Mouse (Mus musculus) limb, embryonic 12.5 days (tissue): ENCODE results near the gene Unc45a. TPM values are rescaled to one million over a fixed set of nuclear protein-coding genes. Genes with fewer than 3 reads are reported as not detected.
A peak's percentile ranks its signal among the peaks of the same experiment; 100 is the strongest.
"Not testable (repeated sequence)": the region's sequence is repeated elsewhere in the genome, so short reads cannot be mapped to it uniquely, and the experiment has no call there.

ENCODE experiments used
- ATAC-seq: fragments of 200-750 bp; cut with Nextera tagmentation; 2 replicates; pipeline ENCODE4 v1.8.0; 2017; ENCODE audit warnings: low read depth, moderate TSS enrichment; ENCODE audit not compliant: insufficient number of reproducible peaks, insufficient read depth, low FRiP score, low TSS enrichment
- H3K27ac ChIP-seq: fragments of 300-500 bp; sonication (generic); 2 replicates; pipeline ENCODE4 v1.5.1; 2016; ENCODE audit warnings: mild to moderate bottlenecking, moderate library complexity
- H3K27me3 ChIP-seq: fragments of 300-500 bp; sonication (generic); 2 replicates; pipeline ENCODE4 v1.6.1; 2016; ENCODE audit warnings: mild to moderate bottlenecking, moderate library complexity
- H3K36me3 ChIP-seq: fragments of 300-500 bp; sonication (generic); 2 replicates; pipeline ENCODE4 v1.6.1; 2016; ENCODE audit warnings: mild to moderate bottlenecking, moderate library complexity
- H3K4me1 ChIP-seq: fragments of 300-500 bp; sonication (generic); replicated peaks from 2 replicates; pipeline ENCODE4 v1.6.1; 2016
- H3K4me2 ChIP-seq: fragments of 300-500 bp; sonication (generic); 2 replicates; pipeline ENCODE4 v1.6.1; 2016; ENCODE audit warnings: mild to moderate bottlenecking, moderate library complexity
- H3K4me3 ChIP-seq: fragments of 300-500 bp; sonication (generic); replicated peaks from 2 replicates; pipeline ENCODE4 v1.5.1; 2016; ENCODE audit warnings: mild to moderate bottlenecking
- H3K9ac ChIP-seq: fragments of 300-500 bp; sonication (generic); replicated peaks from 2 replicates; pipeline ENCODE4 v1.6.1; 2016; ENCODE audit warnings: mild to moderate bottlenecking, moderate library complexity
- H3K9me3 ChIP-seq: fragments of 300-500 bp; sonication (generic); 2 replicates; pipeline ENCODE4 v1.6.1; 2016; ENCODE audit warnings: mild to moderate bottlenecking, moderate library complexity
- WGBS: fragments of 180-500 bp; shearing (Covaris S2); methylation state at CpG from one replicate; pipeline ENCODE4 v1.1.7; 2016; 5-methylcytosine and 5-hydroxymethylcytosine counted together
- polyA plus RNA-seq: library from polyadenylated mRNA; unstranded; fragments of >200 nt; fragmentation: Nextera tagmentation; extraction: Ambion mirVana; gene quantifications from 2 replicates; pipeline ENCODE4 v1.2.1, GENCODE M21; 2016

Unc45a gene
- polyA plus RNA-seq, 1 experiment from 2014 or later: 61.8 TPM

DNA sequence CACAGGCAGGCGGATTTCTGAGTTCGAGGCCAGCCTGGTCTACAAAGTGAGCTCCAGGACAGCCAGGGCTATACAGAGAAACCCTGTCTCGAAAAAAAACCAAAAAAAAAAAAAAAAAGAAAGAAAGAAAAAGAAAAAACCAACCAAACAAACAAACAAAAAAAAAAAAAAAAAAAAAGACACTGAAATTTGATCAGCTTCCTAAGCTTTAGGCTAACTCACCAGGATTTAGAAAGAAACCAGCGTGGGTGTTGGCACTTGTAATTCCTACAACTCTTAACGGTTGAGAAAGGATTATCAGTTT lies 16.0 kb downstream of the Unc45a start:
- not testable (repeated sequence) for H3K27me3 ChIP-seq, ATAC-seq, H3K9me3 ChIP-seq, H3K4me3 ChIP-seq, H3K4me2 ChIP-seq, H3K9ac ChIP-seq
- Histone ChIP-seq H3K27ac (peak overlapping the region; percentile 45; the same call in 1 of the 2 replicates), H3K4me1 (peaks cover 13% of the 10 kb centered on the region), H3K36me3 (peaks cover 62% of the 10 kb centered on the region)
- WGBS: 50% methylated on average over 5 of the region's 5 CpGs

DNA sequence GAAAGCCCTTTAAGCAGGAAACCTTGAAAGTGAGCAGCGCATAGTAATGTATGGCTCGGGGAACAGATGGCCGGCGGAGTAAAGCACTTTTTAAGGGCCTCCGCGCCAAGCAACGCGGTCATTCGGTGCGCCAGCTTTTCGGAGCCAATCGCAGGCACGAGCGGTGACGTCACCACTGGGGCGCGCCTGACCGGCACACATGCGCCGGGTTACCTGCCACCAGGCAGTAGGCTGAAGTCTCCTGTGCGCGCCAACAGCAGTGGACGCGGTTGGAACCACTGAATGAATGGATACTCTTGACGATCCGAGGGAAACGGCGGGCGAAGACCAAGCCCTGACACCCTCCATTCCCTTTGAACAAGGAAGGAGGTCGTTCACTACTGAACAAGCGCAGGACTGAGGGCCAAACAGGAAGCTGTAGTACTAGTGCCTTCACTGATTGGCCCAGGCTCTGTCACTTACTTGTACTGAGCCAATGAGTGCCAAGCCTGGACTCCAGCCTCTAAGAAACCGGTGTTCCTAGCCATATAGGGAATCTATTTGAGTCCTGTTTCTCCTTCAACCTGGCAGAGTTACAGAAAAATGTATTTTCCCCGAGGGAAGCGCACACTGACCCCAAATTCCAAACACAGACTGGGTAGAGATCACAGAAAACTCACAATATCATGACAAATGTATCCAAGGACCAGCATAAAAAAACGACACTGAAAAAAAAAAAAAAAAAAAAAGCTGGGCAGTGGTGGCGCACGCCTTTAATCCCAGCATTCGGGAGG lies 16.6 kb downstream of the Unc45a start, which contains the start of gene Rccd1:
Gene Rccd1, minus strand, starts transcription at position 412 of the 773 bp plus-strand sequence.
- no peaks in the 10 kb centered on the region for H3K9me3 ChIP-seq
- peak within 1 kb of the TSS; percentile 72 for H3K4me2 ChIP-seq
- H3K9ac ChIP-seq: peak within 1 kb of the TSS; percentile 58
- H3K4me3 ChIP-seq: peak within 1 kb of the TSS; percentile 61
- peaks cover 61% of the 10 kb centered on the region for H3K36me3 ChIP-seq
- H3K4me1 ChIP-seq: peaks cover 13% of the 10 kb centered on the region
- ATAC-seq: peak; percentile 98
- H3K27me3 ChIP-seq: no peaks in the 10 kb centered on the region
- 3% methylated on average over 38 of the region's 38 CpGs for WGBS
- H3K27ac ChIP-seq: peak within 1 kb of the TSS; percentile 82

DNA sequence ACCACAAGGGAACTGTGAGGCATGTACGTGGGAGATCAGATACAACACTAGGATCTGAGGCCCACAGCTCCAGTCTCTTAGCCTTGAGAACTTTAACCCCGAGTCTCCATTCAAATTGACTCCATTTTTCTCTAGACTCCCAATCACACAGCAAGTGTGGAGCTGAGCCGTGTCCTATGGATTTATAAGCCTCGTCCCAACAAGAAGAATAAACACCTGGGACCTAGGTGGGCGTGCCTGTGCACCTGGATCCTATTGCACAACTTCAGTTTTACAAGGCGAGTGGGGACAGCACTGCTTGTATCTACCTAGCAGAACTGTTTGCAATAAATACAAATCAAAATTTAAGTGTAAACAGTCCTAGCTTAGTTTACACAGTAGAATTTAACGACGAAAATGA lies 17.5 kb downstream of the Unc45a start:
- H3K9ac ChIP-seq: peak overlapping the region; percentile 58
- 18% methylated on average over 8 of the region's 8 CpGs for WGBS
- H3K36me3 ChIP-seq: peaks cover 61% of the 10 kb centered on the region
- ATAC-seq: no peak
- peak overlapping the region; percentile 72 for H3K4me2 ChIP-seq
- peak overlapping the region; percentile 61 for H3K4me3 ChIP-seq
- H3K4me1 ChIP-seq: peaks cover 13% of the 10 kb centered on the region
- H3K27ac ChIP-seq: peak overlapping the region; percentile 82; the same call in 1 of the 2 replicates
- no peaks in the 10 kb centered on the region for H3K27me3 ChIP-seq
- no peaks in the 10 kb centered on the region for H3K9me3 ChIP-seq

DNA sequence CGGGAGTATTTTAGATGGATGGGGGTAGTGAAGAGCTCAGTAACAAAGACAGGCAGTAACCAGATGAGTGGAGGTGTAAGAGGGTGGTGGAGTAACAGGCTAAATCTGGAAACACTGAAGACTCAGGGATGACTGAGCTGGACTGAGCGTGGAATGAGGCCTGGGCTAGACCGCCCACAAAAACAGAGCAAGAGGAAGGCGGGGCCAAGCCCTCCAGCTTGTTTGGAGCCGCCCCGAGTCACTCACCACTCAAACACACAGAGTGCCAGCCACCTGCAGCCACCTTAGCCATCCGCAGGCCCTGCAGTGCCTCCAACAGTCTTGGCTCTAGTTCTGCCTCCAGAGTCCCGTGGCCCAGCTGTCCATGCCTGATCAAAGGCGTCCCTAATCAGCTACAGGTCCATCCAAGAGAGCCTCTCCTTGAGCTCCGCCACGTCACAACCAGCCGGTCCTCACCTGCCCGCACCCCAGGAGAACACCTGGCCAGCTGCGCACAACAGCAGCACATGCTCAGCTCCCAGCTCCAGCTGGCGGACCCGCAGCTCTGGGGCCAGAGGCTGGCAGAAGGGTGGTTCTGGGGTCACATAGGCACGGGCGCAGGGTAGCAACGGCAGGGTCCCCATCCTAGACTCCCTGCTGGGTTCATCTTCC lies 20.8 kb downstream of the Unc45a start:
- H3K27me3 ChIP-seq: no peaks in the 10 kb centered on the region
- H3K27ac ChIP-seq: no peak overlapping the region
- peaks cover 56% of the 10 kb centered on the region for H3K36me3 ChIP-seq
- no peak overlapping the region for H3K4me3 ChIP-seq
- H3K4me2 ChIP-seq: no peak overlapping the region
- 80% methylated on average over 19 of the region's 19 CpGs for WGBS
- H3K9me3 ChIP-seq: no peaks in the 10 kb centered on the region
- H3K4me1 ChIP-seq: peaks cover 10% of the 10 kb centered on the region
- ATAC-seq: no peak
- no peak overlapping the region for H3K9ac ChIP-seq

- no peak for ATAC-seq
- H3K36me3 ChIP-seq: peaks cover 69% of the 10 kb centered on the region
- 0 out of 2 replicates have a peak overlapping the region, but pooled peaks have one; percentile 20 for H3K27ac ChIP-seq
Observed at GRCm38 (mm10) chr7:80318670-80319069, 22.1 kb downstream of the Unc45a start.

DNA sequence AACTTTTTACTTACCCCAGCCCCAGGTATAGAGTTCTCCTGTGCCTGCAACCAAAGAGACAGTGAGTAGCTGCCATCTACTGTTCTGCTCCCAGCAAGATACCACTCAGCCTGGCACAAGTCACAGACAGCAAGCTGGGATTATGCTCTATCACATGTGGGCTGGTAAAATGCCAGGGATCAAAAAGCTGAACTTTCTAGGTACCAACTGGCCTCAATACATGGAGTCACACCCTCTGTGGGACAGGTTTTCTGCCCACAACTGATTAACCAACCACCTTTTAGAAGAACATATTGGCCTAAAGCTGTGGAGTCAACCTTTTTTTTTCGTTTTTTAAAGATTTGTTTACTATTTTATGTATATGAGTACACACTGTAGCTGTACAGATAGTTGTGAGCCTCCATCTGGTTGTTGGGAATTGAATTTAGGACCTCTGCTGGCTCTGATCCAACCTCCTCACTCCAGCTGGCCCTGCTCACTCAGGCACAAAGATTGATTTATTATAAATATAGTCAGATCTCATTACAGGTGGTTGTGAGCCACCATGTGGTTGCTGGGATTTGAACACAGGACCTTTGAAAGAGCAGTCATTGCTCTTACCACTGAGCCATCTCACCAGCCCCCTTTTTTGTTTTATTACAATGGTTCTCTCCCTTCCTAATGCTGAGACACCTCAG lies 23.2 kb downstream of the Unc45a start:
- H3K36me3 ChIP-seq: peaks cover 79% of the 10 kb centered on the region
- ATAC-seq: no peak
- H3K9me3 ChIP-seq: no peaks in the 10 kb centered on the region
- no peaks in the 10 kb centered on the region for H3K4me1 ChIP-seq
- H3K9ac ChIP-seq: no peak overlapping the region
- no peak overlapping the region for H3K27ac ChIP-seq
- no peak overlapping the region for H3K4me3 ChIP-seq
- H3K27me3 ChIP-seq: no peaks in the 10 kb centered on the region
- WGBS: 76% methylated on average over 1 of the region's 1 CpGs
- no peak overlapping the region for H3K4me2 ChIP-seq

More at GRCm38 (mm10) chr7:80318670-80319069, 22.1 kb downstream of the Unc45a start:
- no peaks in the 10 kb centered on the region for H3K9me3 ChIP-seq
- H3K4me2 ChIP-seq: no peak overlapping the region
- peaks cover 9% of the 10 kb centered on the region for H3K4me1 ChIP-seq
- no peak overlapping the region for H3K9ac ChIP-seq
- WGBS: 94% methylated on average over 4 of the region's 4 CpGs
- H3K27me3 ChIP-seq: no peaks in the 10 kb centered on the region
- no peak overlapping the region for H3K4me3 ChIP-seq

GRCm38 (mm10) chr7:80315733-80316132 lies 25.1 kb downstream of the Unc45a start:
- peaks cover 93% of the 10 kb centered on the region for H3K36me3 ChIP-seq

DNA sequence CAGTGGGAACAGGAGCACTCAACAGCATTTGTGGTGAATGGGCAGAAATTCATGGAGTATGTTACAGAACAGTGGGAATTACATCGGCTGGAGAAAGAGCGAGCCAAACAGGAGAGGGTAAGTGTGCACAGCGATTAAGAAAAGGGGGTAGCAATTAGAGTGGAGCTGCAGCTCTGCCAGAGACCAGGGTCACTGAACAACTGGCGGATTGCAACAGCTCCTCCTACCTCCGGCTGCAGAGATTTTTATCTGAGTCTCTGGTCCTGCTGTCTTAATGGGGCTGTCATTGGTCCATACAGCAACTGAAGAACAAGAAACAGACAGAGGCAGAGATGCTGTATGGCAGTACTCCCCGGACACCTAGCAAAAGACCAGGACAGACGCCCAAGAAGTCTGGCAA lies 30.0 kb downstream of the Unc45a start:
- ATAC-seq: no peak
- H3K4me3 ChIP-seq: no peak overlapping the region
- no peaks in the 10 kb centered on the region for H3K4me1 ChIP-seq
- no peak overlapping the region for H3K27ac ChIP-seq
- H3K9me3 ChIP-seq: no peaks in the 10 kb centered on the region
- H3K9ac ChIP-seq: no peak overlapping the region
- peaks cover 97% of the 10 kb centered on the region for H3K36me3 ChIP-seq
- no peaks in the 10 kb centered on the region for H3K27me3 ChIP-seq
- WGBS: 83% methylated on average over 7 of the region's 7 CpGs
- no peak overlapping the region for H3K4me2 ChIP-seq

More at GRCm38 (mm10) chr7:80315733-80316132, 25.1 kb downstream of the Unc45a start:
- no peak overlapping the region for H3K9ac ChIP-seq
- no peak overlapping the region for H3K4me2 ChIP-seq
- WGBS: 80% methylated on average over 2 of the region's 2 CpGs
- H3K4me1 ChIP-seq: no peaks in the 10 kb centered on the region
- H3K9me3 ChIP-seq: no peaks in the 10 kb centered on the region
- H3K27me3 ChIP-seq: no peaks in the 10 kb centered on the region
- H3K27ac ChIP-seq: no peak overlapping the region
- H3K4me3 ChIP-seq: no peak overlapping the region
- ATAC-seq: no peak

GRCm38 (mm10) chr7:80307766-80308165 lies 33.0 kb downstream of the Unc45a start:
- no peaks in the 10 kb centered on the region for H3K9me3 ChIP-seq
- H3K9ac ChIP-seq: no peak overlapping the region
- H3K36me3 ChIP-seq: peaks cover 95% of the 10 kb centered on the region
- 83% methylated on average over 3 of the region's 3 CpGs for WGBS
- H3K27me3 ChIP-seq: no peaks in the 10 kb centered on the region
- H3K4me2 ChIP-seq: no peak overlapping the region
- no peak overlapping the region for H3K4me3 ChIP-seq
- ATAC-seq: no peak
- H3K4me1 ChIP-seq: no peaks in the 10 kb centered on the region
- no peak overlapping the region for H3K27ac ChIP-seq

GRCm38 (mm10) chr7:80301522-80301921 lies 39.3 kb downstream of the Unc45a start:
- H3K9me3 ChIP-seq: no peaks in the 10 kb centered on the region
- H3K36me3 ChIP-seq: peaks cover 80% of the 10 kb centered on the region
- 81% methylated on average over 2 of the region's 2 CpGs for WGBS
- H3K4me3 ChIP-seq: no peak overlapping the region
- H3K4me2 ChIP-seq: no peak overlapping the region
- peaks cover 9% of the 10 kb centered on the region for H3K4me1 ChIP-seq
- H3K27me3 ChIP-seq: no peaks in the 10 kb centered on the region
- no peak overlapping the region for H3K27ac ChIP-seq
- ATAC-seq: no peak
- H3K9ac ChIP-seq: no peak overlapping the region

GRCm38 (mm10) chr7:80299568-80299967 lies 41.2 kb downstream of the Unc45a start:
- Histone ChIP-seq H3K4me3 (no peak overlapping the region), H3K9ac (no peak overlapping the region), H3K4me2 (no peak overlapping the region), H3K4me1 (peaks cover 22% of the 10 kb centered on the region), H3K9me3 (no peaks in the 10 kb centered on the region), H3K27me3 (no peaks in the 10 kb centered on the region), H3K36me3 (peaks cover 61% of the 10 kb centered on the region), H3K27ac (no peak overlapping the region)
- ATAC-seq: no peak
- 97% methylated on average over 3 of the region's 3 CpGs for WGBS
